Mouse (Mus musculus): ENCODE measurements around the gene Pcnt. TPM values are rescaled to one million over a fixed set of nuclear protein-coding genes. Genes with fewer than 3 reads are reported as not detected.
A peak's percentile ranks its signal among the peaks of the same experiment; 100 is the strongest.

The Pcnt gene
- polyA plus RNA-seq, 1 experiment = 8.5 TPM

DNA sequence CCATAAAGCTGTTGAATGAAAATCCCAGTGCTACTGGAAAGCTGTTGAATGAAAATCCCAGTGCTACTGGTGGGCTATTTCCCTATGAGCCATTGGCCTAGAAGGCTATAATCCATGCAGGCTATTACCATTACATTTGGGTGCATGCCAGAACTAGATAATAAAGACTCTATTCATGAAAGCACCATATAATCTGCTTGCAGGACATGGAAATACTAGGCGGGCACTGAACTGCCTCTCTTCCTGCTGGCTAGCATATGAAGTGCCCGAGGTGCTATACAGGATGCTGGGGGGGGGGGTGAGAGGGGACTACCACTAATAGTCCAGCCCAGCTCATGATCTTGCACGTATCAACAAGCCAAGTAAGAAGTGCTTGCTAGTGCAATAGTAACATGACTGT, 79.4 kb downstream of the Pcnt start:
- Histone ChIP-seq H3K36me3 (ENCODE audit: control insufficient read depth) (peaks cover 78% of the 10 kb centered on the region), H3K4me1 (ENCODE audit: control insufficient read depth) (no peaks in the 10 kb centered on the region), H3K4me3 (replicated peaks) (no peak overlapping the region), H3K9me3 (ENCODE audit: control insufficient read depth, low read length) (no peaks in the 10 kb centered on the region), H3K27me3 (ENCODE audit: control insufficient read depth) (no peaks in the 10 kb centered on the region)
- TF ChIP-seq GATA1 (IDR thresholded peaks at IDR 0.05; ENCODE audit: low read length) = no peak
- no peak for TF ChIP-seq TAL1 (IDR thresholded peaks at IDR 0.05; ENCODE audit: low read length)

DNA sequence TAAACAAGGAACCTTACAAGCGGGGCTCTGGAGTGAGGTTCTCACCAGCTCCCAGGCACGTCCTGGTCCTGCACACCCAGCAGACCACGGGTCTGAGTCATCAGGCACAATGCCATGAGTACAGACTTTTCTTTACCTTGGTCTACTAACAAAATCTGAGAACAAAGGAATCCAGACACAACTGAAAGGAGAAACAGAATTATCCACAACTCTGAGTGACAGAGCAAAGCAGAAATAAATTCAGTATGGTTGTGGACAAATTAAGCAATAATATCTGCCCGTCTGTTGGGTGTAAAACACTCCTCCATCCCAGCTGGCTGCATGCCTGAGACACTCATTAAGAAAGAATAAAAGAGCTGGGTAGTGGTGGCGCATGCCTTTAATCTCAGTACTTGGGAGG, 84.1 kb downstream of the Pcnt start:
- H3K27me3 ChIP-seq (ENCODE audit: control insufficient read depth) = no peaks in the 10 kb centered on the region
- no peaks in the 10 kb centered on the region for H3K9me3 ChIP-seq (ENCODE audit: control insufficient read depth, low read length)
- no peaks in the 10 kb centered on the region for H3K4me1 ChIP-seq (ENCODE audit: control insufficient read depth)
- no peak overlapping the region for H3K4me3 ChIP-seq (replicated peaks)
- H3K36me3 ChIP-seq (ENCODE audit: control insufficient read depth) = peaks cover 79% of the 10 kb centered on the region
- TF ChIP-seq TAL1 (IDR thresholded peaks at IDR 0.05; ENCODE audit: low read length) = no peak
- no peak for TF ChIP-seq GATA1 (IDR thresholded peaks at IDR 0.05; ENCODE audit: low read length)

DNA sequence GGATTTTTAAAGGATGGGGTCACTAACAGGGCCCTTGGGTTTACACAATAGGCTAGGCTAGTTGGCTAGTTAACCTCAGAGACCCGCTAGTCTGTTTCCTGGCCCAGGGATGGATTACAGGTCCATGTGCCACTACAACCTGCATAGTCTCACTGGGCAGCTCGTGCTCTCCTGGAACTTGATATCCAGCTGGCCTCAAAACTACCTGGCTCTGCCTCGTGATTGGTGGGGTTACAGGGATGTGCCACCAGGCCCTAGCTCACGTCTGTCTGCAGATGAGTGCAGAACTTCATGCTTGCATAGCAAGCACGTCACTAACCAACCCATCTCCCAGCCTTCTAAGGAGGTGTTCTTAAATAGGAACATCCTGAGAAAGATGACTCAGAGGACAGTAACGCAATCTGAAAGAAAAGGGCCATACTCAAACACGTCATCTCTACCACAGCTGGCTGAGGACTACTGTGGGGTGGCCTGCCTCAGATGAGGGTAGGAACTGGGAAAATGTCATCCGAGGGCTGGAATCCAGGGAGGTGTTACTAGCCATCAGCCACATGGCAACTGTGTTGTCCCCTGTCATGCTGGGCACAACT, 85.2 kb downstream of the Pcnt start:
- no peak overlapping the region for H3K4me3 ChIP-seq (replicated peaks)
- peaks cover 80% of the 10 kb centered on the region for H3K36me3 ChIP-seq (ENCODE audit: control insufficient read depth)
- TF ChIP-seq GATA1 (IDR thresholded peaks at IDR 0.05; ENCODE audit: low read length) = no peak
- no peak for TF ChIP-seq TAL1 (IDR thresholded peaks at IDR 0.05; ENCODE audit: low read length)
- no peaks in the 10 kb centered on the region for H3K9me3 ChIP-seq (ENCODE audit: control insufficient read depth, low read length)
- no peaks in the 10 kb centered on the region for H3K27me3 ChIP-seq (ENCODE audit: control insufficient read depth)
- no peaks in the 10 kb centered on the region for H3K4me1 ChIP-seq (ENCODE audit: control insufficient read depth)

DNA sequence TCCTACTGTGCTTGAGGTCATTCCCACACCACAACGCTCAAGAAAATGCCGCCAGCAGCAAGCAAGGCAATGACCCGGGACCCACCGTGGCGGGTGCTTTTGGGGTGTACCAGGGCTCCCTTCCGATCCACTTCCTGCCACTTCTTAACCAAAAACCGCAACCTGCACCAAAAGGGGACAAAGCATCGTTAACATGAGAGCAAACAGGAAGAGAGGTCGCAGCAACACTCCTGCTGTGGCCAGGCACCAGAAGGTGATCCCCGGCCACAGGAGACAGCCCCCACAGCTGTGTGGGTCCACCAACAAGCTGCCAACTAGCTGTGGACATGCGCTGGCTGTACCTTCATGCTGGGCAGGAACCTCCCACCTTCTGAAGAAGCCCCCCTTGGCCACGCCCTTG, 87.6 kb downstream of the Pcnt start:
- TF ChIP-seq TAL1 (IDR thresholded peaks at IDR 0.05; ENCODE audit: low read length) (no peak), GATA1 (IDR thresholded peaks at IDR 0.05; ENCODE audit: low read length) (no peak)
- H3K27me3 ChIP-seq (ENCODE audit: control insufficient read depth) = no peaks in the 10 kb centered on the region
- no peaks in the 10 kb centered on the region for H3K9me3 ChIP-seq (ENCODE audit: control insufficient read depth, low read length)
- peaks cover 93% of the 10 kb centered on the region for H3K36me3 ChIP-seq (ENCODE audit: control insufficient read depth)
- H3K4me3 ChIP-seq (replicated peaks) = no peak overlapping the region
- no peaks in the 10 kb centered on the region for H3K4me1 ChIP-seq (ENCODE audit: control insufficient read depth)

DNA sequence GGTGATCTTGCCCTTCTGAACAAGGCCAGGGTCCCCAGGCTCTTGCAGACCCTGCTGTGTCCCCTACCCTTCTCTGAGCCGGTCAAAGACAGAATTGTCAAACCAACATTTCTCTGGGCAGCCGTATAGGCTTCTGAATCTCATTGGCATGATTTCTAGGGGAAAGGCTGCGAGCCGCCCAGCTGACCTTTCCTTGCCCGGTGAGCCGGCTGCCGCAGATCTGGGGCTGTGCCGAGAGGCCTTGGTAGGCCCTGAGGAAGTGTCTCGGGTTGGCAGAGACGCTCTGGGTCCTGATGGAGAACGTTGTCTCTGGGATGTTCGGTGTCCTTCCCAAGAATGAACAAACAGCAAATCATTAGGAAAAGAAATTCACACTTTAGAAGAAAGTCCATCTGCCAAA, 88.6 kb downstream of the Pcnt start:
- Histone ChIP-seq H3K27me3 (ENCODE audit: control insufficient read depth) (no peaks in the 10 kb centered on the region), H3K4me1 (ENCODE audit: control insufficient read depth) (no peaks in the 10 kb centered on the region), H3K4me3 (replicated peaks) (no peak overlapping the region), H3K9me3 (ENCODE audit: control insufficient read depth, low read length) (no peaks in the 10 kb centered on the region), H3K36me3 (ENCODE audit: control insufficient read depth) (peaks cover 96% of the 10 kb centered on the region)
- no peak for TF ChIP-seq TAL1 (IDR thresholded peaks at IDR 0.05; ENCODE audit: low read length)
- no peak for TF ChIP-seq GATA1 (IDR thresholded peaks at IDR 0.05; ENCODE audit: low read length)

DNA sequence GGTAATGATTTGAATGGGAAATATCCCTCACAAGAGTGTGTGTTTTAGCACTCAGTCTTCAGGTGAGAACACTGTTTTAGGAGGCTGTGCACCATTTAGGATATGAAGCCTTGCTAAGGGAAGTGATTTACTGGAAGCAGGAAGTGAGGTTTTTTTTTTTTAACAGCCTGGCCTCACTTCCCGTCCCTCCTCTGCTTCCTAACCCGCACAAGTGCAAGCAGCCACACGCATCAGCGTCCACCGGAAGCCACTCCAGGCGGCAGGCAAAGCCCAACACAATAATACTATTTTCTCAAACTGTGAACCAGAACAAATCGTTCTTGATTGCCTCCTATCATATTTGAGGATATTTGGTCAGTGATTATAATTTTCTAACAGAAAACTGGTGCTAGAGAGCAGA, 90.6 kb downstream of the Pcnt start:
- H3K4me1 ChIP-seq (ENCODE audit: control insufficient read depth) = no peaks in the 10 kb centered on the region
- peaks cover 86% of the 10 kb centered on the region for H3K36me3 ChIP-seq (ENCODE audit: control insufficient read depth)

DNA sequence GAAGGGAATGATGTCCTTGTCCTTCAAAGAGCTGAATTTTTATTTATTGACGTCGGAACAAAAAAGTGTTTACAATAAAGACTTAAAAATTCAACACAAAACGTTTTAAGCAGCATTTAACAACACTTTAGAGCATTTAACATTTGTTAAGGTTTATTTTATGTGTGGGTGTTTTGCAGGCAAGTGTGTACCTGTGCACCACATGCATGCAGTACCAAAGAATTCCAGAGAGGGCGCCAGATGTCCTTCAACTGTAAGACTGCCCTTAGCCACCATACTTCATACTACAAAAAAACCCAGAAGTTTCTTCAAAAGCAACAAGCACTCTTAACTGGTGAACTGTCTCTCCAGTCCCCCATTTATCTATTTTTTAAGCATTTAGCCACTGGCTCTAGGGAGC, 96.0 kb downstream of the Pcnt start:
- Histone ChIP-seq H3K4me1 (ENCODE audit: control insufficient read depth) (peaks cover 22% of the 10 kb centered on the region), H3K36me3 (ENCODE audit: control insufficient read depth) (peaks cover 33% of the 10 kb centered on the region), H3K4me3 (replicated peaks) (peak overlapping the region; percentile 76), H3K9me3 (ENCODE audit: control insufficient read depth, low read length) (no peaks in the 10 kb centered on the region), H3K27me3 (ENCODE audit: control insufficient read depth) (peaks cover 21% of the 10 kb centered on the region)
- TF ChIP-seq GATA1 (IDR thresholded peaks at IDR 0.05; ENCODE audit: low read length) (no peak), TAL1 (IDR thresholded peaks at IDR 0.05; ENCODE audit: low read length) (no peak)

More for the DNA sequence above, 90.6 kb downstream of the Pcnt start:
- no peaks in the 10 kb centered on the region for H3K9me3 ChIP-seq (ENCODE audit: control insufficient read depth, low read length)
- H3K27me3 ChIP-seq (ENCODE audit: control insufficient read depth) = no peaks in the 10 kb centered on the region
- TF ChIP-seq GATA1 (IDR thresholded peaks at IDR 0.05; ENCODE audit: low read length) = no peak
- TF ChIP-seq TAL1 (IDR thresholded peaks at IDR 0.05; ENCODE audit: low read length) = no peak
- H3K4me3 ChIP-seq (replicated peaks) = no peak overlapping the region

DNA sequence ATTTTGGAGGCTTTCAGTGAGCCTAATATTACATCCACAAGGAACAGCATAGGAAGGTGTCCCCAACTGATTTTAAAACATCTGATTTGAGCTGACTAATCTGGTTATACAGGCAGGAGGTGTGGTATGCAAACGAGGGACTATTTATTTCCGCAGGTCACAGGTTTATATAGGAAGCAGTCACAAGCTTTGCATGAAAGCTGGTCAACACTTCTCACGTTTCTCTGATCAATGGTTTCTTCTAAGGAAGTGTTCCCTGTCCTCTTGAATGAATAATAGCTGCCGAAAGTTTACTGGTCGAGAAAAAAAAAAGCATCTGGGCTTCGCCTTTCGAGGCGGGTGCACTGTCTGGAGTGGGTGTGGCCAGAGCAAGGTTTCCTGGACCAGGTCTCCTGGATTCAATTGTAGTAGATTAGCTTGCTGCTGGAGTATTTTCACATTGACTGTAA, 96.5 kb downstream of the Pcnt start:
- Histone ChIP-seq H3K27me3 (ENCODE audit: control insufficient read depth) (peaks cover 21% of the 10 kb centered on the region), H3K36me3 (ENCODE audit: control insufficient read depth) (peaks cover 27% of the 10 kb centered on the region), H3K4me1 (ENCODE audit: control insufficient read depth) (peaks cover 22% of the 10 kb centered on the region), H3K9me3 (ENCODE audit: control insufficient read depth, low read length) (no peaks in the 10 kb centered on the region), H3K4me3 (replicated peaks) (peak overlapping the region; percentile 76)
- TF ChIP-seq TAL1 (IDR thresholded peaks at IDR 0.05; ENCODE audit: low read length) = no peak
- no peak for TF ChIP-seq GATA1 (IDR thresholded peaks at IDR 0.05; ENCODE audit: low read length)

DNA sequence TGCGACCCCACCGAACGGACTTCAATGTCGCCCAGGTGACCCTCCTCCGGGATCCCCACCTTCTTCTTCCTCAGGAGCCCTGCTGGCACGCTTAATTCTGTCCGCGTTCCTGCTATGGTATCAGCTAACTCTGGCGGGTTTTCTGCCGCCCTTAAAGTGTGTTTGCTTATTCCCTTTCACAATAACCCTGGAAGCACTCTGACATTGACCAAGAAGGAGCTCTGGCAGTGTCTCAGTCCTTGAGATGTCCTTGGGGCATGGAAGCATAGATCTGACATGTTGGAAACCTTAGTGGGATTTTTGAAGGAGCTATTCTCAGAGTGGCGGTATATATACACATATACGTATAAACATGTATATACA, 97.1 kb downstream of the Pcnt start:
- Histone ChIP-seq H3K27me3 (ENCODE audit: control insufficient read depth) (peaks cover 21% of the 10 kb centered on the region), H3K4me1 (ENCODE audit: control insufficient read depth) (peaks cover 22% of the 10 kb centered on the region), H3K4me3 (replicated peaks) (peak overlapping the region; percentile 76), H3K9me3 (ENCODE audit: control insufficient read depth, low read length) (no peaks in the 10 kb centered on the region), H3K36me3 (ENCODE audit: control insufficient read depth) (peaks cover 22% of the 10 kb centered on the region)
- TF ChIP-seq GATA1 (IDR thresholded peaks at IDR 0.05; ENCODE audit: low read length) = no peak
- no peak for TF ChIP-seq TAL1 (IDR thresholded peaks at IDR 0.05; ENCODE audit: low read length)

Measured in erythroblast, embryonic 14.5 days (primary cell).